In the genomic region with DNA sequence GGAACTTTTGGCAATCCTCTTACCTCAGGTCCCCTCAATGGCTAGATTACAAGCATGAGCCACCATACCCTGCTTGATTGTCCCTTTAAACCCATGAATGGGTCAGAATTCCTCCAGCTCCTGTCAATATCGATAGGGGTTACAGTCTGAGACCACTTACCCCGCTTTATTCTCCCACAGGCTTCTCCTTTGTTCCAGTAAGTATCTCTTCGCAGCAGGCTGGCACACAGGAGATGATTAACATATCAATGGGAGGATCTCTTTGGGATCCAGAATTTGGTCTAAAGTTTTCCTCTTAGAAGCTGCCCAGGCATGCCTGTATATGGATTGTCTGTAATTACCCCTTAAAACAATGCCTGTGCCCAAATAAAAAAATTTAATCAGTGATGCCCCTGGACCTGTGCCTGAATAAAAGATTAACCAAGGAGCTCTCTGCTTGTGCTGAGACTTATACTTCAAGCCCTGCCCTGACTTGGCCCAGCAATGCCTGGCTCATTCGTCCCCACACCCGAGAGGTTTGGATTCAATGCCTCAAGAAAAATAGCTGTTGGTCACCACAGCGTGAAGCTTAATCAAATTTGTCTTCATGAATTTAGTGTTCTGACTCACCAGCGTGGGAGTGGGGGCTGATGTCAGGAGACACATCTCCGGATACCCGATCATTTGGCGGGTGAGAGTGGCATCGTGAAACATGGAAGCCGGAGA, we compare ENCODE assay signal across 14 mouse cellular contexts.
DNase-seq lines count a peak whose midpoint lies in the region; ATAC-seq and TF ChIP-seq lines count a peak whose summit lies in the region.
"Had no signal": no experiment of that assay in that cellular context is flagged by ENCODE, and none has a peak within 500 bp of the region (broad histone marks: within the 10 kb centered on the region; RNA-seq: fewer than 3 reads in every experiment).

No protein-coding gene starts in this region.

- peak; percentile 52; the same call in 1 of the 2 replicates for ATAC-seq in kidney, embryonic 15.5 days (replicated peaks; ENCODE audit: low FRiP score)
- ATAC-seq in hindbrain, postnatal 0 days, result no peak
- ATAC-seq in neural tube, embryonic 15.5 days (ENCODE audit: low FRiP score), result no peak
- no peak for ATAC-seq in frontal cortex, adult (ENCODE audit: low TSS enrichment)

- H3K27me3 ChIP-seq in kidney, embryonic 15.5 days, result no peaks in the 10 kb centered on the region
- H3K27me3 ChIP-seq in hindbrain, postnatal 0 days (ENCODE audit: insufficient read depth, low read length), result no peaks in the 10 kb centered on the region
- no peaks in the 10 kb centered on the region for H3K27me3 ChIP-seq in neural tube, embryonic 15.5 days (replicated peaks)
- no peaks in the 10 kb centered on the region for H3K27me3 ChIP-seq in thymus, adult 2 months (ENCODE audit: control insufficient read depth, insufficient read depth, low read length)

- H3K4me3 ChIP-seq in kidney, embryonic 15.5 days (replicated peaks), result no peak overlapping the region
- H3K4me3 ChIP-seq in hindbrain, postnatal 0 days (ENCODE audit: low read length), result no peak overlapping the region
- no peak overlapping the region for H3K4me3 ChIP-seq in neural tube, embryonic 15.5 days (replicated peaks)
- H3K4me3 ChIP-seq in thymus, adult 2 months (ENCODE audit: control insufficient read depth, insufficient read depth, low read length), result no peak overlapping the region
- H3K4me3 ChIP-seq: embryonic facial prominence, embryonic 10.5 days had no signal

- H3K9ac ChIP-seq in kidney, embryonic 15.5 days, result no peak overlapping the region
- no peak overlapping the region for H3K9ac ChIP-seq in hindbrain, postnatal 0 days (replicated peaks; ENCODE audit: low read length)
- no peak overlapping the region for H3K9ac ChIP-seq in neural tube, embryonic 15.5 days (replicated peaks)
- H3K9ac ChIP-seq: lung, embryonic 14.5 days had no signal

- no peak for TF ChIP-seq CTCF in brain, embryonic 14.5 days (IDR thresholded peaks at IDR 0.05; ENCODE audit: borderline replicate concordance, extremely low read depth, insufficient read depth, insufficient read length)
- no peak for TF ChIP-seq CTCF in hindbrain, postnatal 0 days (IDR thresholded peaks at IDR 0.05; ENCODE audit: low read depth)
- TF ChIP-seq CTCF in thymus, adult 2 months (IDR thresholded peaks at IDR 0.05; ENCODE audit: borderline replicate concordance, control insufficient read depth, extremely low read depth, insufficient read depth, low read length, poor library complexity), result no peak

- peak overlapping the region; percentile 17 for H3K4me2 ChIP-seq in kidney, embryonic 15.5 days
- peak overlapping the region; percentile 17; the same call in 1 of the 2 replicates for H3K4me2 ChIP-seq in hindbrain, postnatal 0 days (ENCODE audit: low read depth, low read length)
- no peak overlapping the region for H3K4me2 ChIP-seq in neural tube, embryonic 15.5 days
- H3K4me2 ChIP-seq: lung, embryonic 14.5 days had no signal

- no peaks in the 10 kb centered on the region for H3K9me3 ChIP-seq in kidney, embryonic 15.5 days (replicated peaks)
- H3K9me3 ChIP-seq in hindbrain, postnatal 0 days (ENCODE audit: low read length), result no peaks in the 10 kb centered on the region
- H3K9me3 ChIP-seq in neural tube, embryonic 15.5 days (replicated peaks), result no peaks in the 10 kb centered on the region
- H3K9me3 ChIP-seq: embryonic facial prominence, embryonic 10.5 days had no signal

- no peak for DNase-seq in kidney, postnatal 10 days
- DNase-seq in brain, embryonic 14.5 days (ENCODE audit: low read depth), result peak; percentile 78
- DNase-seq in hindbrain, postnatal 0 days (ENCODE audit: low spot score), result peak; percentile 22
- no peak for DNase-seq in layer of hippocampus, adult 8-10 months (ENCODE audit: low spot score in 2 of 2)
- DNase-seq in thymus, adult 2 months, result no peak
- DNase-seq: cerebellum, adult 18-20 months; heart, postnatal 36 days; kidney, adult 9 months; lung, embryonic 14.5 days; thymus, postnatal 4 days had no signal

- H3K27ac ChIP-seq in kidney, embryonic 15.5 days, result peak overlapping the region; percentile 41; the same call in 1 of the 2 replicates
- no peak overlapping the region for H3K27ac ChIP-seq in hindbrain, postnatal 0 days
- 0 out of 2 replicates have a peak overlapping the region, but pooled peaks have one; percentile 45 for H3K27ac ChIP-seq in neural tube, embryonic 15.5 days (replicated peaks)
- H3K27ac ChIP-seq in thymus, adult 2 months (ENCODE audit: control insufficient read depth, insufficient read depth, low read length), result no peak overlapping the region
- H3K27ac ChIP-seq: embryonic facial prominence, embryonic 10.5 days had no signal

- H3K4me1 ChIP-seq in kidney, embryonic 15.5 days, result peaks cover 26% of the 10 kb centered on the region
- no peaks in the 10 kb centered on the region for H3K4me1 ChIP-seq in hindbrain, postnatal 0 days (ENCODE audit: insufficient read depth, low read length)
- 0 out of 2 replicates have a peak, but pooled peaks cover 8% of the 10 kb centered on the region for H3K4me1 ChIP-seq in neural tube, embryonic 15.5 days
- 0 out of 2 replicates have a peak, but pooled peaks cover 2% of the 10 kb centered on the region for H3K4me1 ChIP-seq in thymus, adult 2 months (replicated peaks; ENCODE audit: control insufficient read depth, insufficient read depth, low read length)

- TF ChIP-seq POLR2A in brain, embryonic 14.5 days (IDR thresholded peaks at IDR 0.05; ENCODE audit: borderline replicate concordance, extremely low read depth, insufficient read depth, insufficient read length, poor library complexity, severe bottlenecking), result no peak
- TF ChIP-seq POLR2A in thymus, adult 2 months (IDR thresholded peaks at IDR 0.05; ENCODE audit: control insufficient read depth, extremely low read depth, insufficient read depth, low read length, poor library complexity), result no peak

- 25% methylated on average over 12 of the region's 12 CpGs for WGBS in kidney, embryonic 15.5 days
- WGBS in hindbrain, postnatal 0 days, result 13% methylated on average over 12 of the region's 12 CpGs
- 19% methylated on average over 12 of the region's 12 CpGs for WGBS in neural tube, embryonic 15.5 days
- WGBS in thymus, adult 2 months, result 92% methylated on average over 12 of the region's 12 CpGs

- H3K36me3 ChIP-seq in kidney, embryonic 15.5 days, result no peaks in the 10 kb centered on the region
- no peaks in the 10 kb centered on the region for H3K36me3 ChIP-seq in hindbrain, postnatal 0 days (ENCODE audit: insufficient read depth, low read length)
- no peaks in the 10 kb centered on the region for H3K36me3 ChIP-seq in neural tube, embryonic 15.5 days
- H3K36me3 ChIP-seq in thymus, adult 2 months (ENCODE audit: control insufficient read depth, insufficient read depth, low read length), result no peaks in the 10 kb centered on the region
- H3K36me3 ChIP-seq: embryonic facial prominence, embryonic 10.5 days had no signal

Comparison
In these comparisons a context has a peak if more than half of its experiments do, and no peak if none do; other contexts are left out.
1. H3K27ac ChIP-seq: peak in kidney, embryonic 15.5 days (single experiment) and neural tube, embryonic 15.5 days (single experiment); none in hindbrain, postnatal 0 days (single experiment) and thymus, adult 2 months (single experiment).
2. DNase-seq: peak in brain, embryonic 14.5 days (single experiment) and hindbrain, postnatal 0 days (single experiment); none in kidney, postnatal 10 days (single experiment), layer of hippocampus, adult 8-10 months (0 of 2) and thymus, adult 2 months (single experiment).